Mouse (Mus musculus): ENCODE data around the gene Psmb8.

GRCm38 (mm10) chr17:34240366-34240765 lies 42.8 kb downstream of the Psmb8 start:
- TF ChIP-seq CTCF (IDR thresholded peaks at IDR 0.05 in 2 of 3, conservative IDR thresholded peaks at IDR 0.05 in 1 of 3; ENCODE audit: control insufficient read depth in 1 of 3, insufficient read depth in 1 of 3, low read depth in 2 of 3, low read length in 3 of 3, poor library complexity in 1 of 3, severe bottlenecking in 1 of 3) (no peak), MYC (IDR thresholded peaks at IDR 0.05; ENCODE audit: low read depth, low read length) (no peak), MAFK (IDR thresholded peaks at IDR 0.05; ENCODE audit: borderline replicate concordance, low read depth, low read length) (no peak), USF2 (IDR thresholded peaks at IDR 0.05; ENCODE audit: borderline replicate concordance in 1 of 2, insufficient read depth in 1 of 2, low read depth in 1 of 2, low read length in 2 of 2) (no peak), ETS1 (IDR thresholded peaks at IDR 0.05; ENCODE audit: low read depth, low read length) (no peak)
